Mouse (Mus musculus) spleen, adult 2 months (tissue): ENCODE data around the gene Clcn7.

Source experiments
- CTCF ChIP-seq: fragments of 200-500 bp; IDR thresholded peaks from 2 replicates; pipeline ENCODE4 v1.5.1; 2011; ENCODE audit warnings: mild to moderate bottlenecking, inconsistent platforms; ENCODE audit not compliant: insufficient read depth, insufficient read length, insufficient replicate concordance; ENCODE audit errors: extremely low read depth
- POLR2A ChIP-seq: fragments of 200-500 bp; IDR thresholded peaks from 2 replicates; pipeline ENCODE4 v1.6.1; 2011; ENCODE audit warnings: low read depth, low read length, inconsistent platforms

GRCm38 (mm10) chr17:25188150-25189031 lies 55.2 kb downstream of the Clcn7 start, which contains the start of gene Unkl:
- no peak for TF ChIP-seq CTCF
- TF ChIP-seq POLR2A: no peak
